ENCODE assay signal across 12 mouse cellular contexts in genomic region chr2:48381481-48382075, GRCm38 (mm10).
DNase-seq lines count a peak whose midpoint lies in the region; ATAC-seq and TF ChIP-seq lines count a peak whose summit lies in the region.
"Had no signal": no experiment of that assay in that cellular context is flagged by ENCODE, and none has a peak within 500 bp of the region (broad histone marks: within the 10 kb centered on the region; RNA-seq: fewer than 3 reads in every experiment).

No protein-coding gene starts in this region.

- peak; percentile 25 to 42 for DNase-seq in heart, adult 18-20 months
- no peak for DNase-seq in heart, postnatal 25 days (ENCODE audit: low spot score)
- DNase-seq in spleen, adult 2 months (ENCODE audit: low read depth in 1 of 2, low spot score in 2 of 2), result no peak
- no peak for DNase-seq in spleen, postnatal 36 days (ENCODE audit: low spot score in 2 of 2)
- DNase-seq in kidney, postnatal 0 days (ENCODE audit: low spot score), result peak; percentile 46
- DNase-seq in splenic B cell, adult 2 months (ENCODE audit: low read depth, low spot score), result peak; percentile 4
- no peak for DNase-seq in right cerebral cortex, postnatal 36 days (ENCODE audit: low spot score in 2 of 2)
- DNase-seq in adipocyte (ENCODE audit: low spot score), result no peak

- no peaks in the 10 kb centered on the region for H3K27me3 ChIP-seq in spleen, adult 2 months (ENCODE audit: control insufficient read depth, insufficient read depth, low read length)
- no peaks in the 10 kb centered on the region for H3K27me3 ChIP-seq in kidney, postnatal 0 days (ENCODE audit: insufficient read depth, low read length)
- H3K27me3 ChIP-seq in splenic B cell, adult 2 months (ENCODE audit: control insufficient read depth, insufficient read depth, low read length, poor library complexity, severe bottlenecking), result no peaks in the 10 kb centered on the region
- H3K27me3 ChIP-seq: heart, embryonic 13.5 days; limb, embryonic 12.5 days; megakaryocyte, embryonic 14.5 days had no signal

- H3K4me1 ChIP-seq in spleen, adult 2 months (ENCODE audit: control insufficient read depth, insufficient read depth, insufficient read length), result peaks cover 2% of the 10 kb centered on the region; the same call in 1 of the 2 replicates
- H3K4me1 ChIP-seq in kidney, postnatal 0 days (replicated peaks; ENCODE audit: insufficient read depth, low read length), result no peaks in the 10 kb centered on the region
- H3K4me1 ChIP-seq: forebrain, embryonic 10.5 days; limb, embryonic 12.5 days had no signal

- intact Hi-C loops in heart, postnatal 25 days (cut with DNase I), result loop anchor here (2.0 to 10.0 kb wide), 5 partner anchors 49 to 433 kb away; partner anchors contain the start of gene Acvr2a

- 14% methylated on average over 14 of the region's 14 CpGs for WGBS in spleen, adult 2 months
- WGBS in kidney, postnatal 0 days, result 59% methylated on average over 14 of the region's 14 CpGs

- ATAC-seq in kidney, postnatal 0 days (replicated peaks; ENCODE audit: low FRiP score, low read depth), result no peak

- no peak for TF ChIP-seq CTCF in spleen, adult 2 months (IDR thresholded peaks at IDR 0.05; ENCODE audit: extremely low read depth, insufficient read depth, insufficient read length, insufficient replicate concordance)
- no peak for TF ChIP-seq CTCF in kidney, postnatal 0 days (IDR thresholded peaks at IDR 0.05; ENCODE audit: low read depth)

- no peaks in the 10 kb centered on the region for H3K9me3 ChIP-seq in kidney, postnatal 0 days (replicated peaks; ENCODE audit: low read length)
- H3K9me3 ChIP-seq: forebrain, embryonic 10.5 days; heart, embryonic 13.5 days; limb, embryonic 12.5 days; megakaryocyte, embryonic 14.5 days had no signal

- H3K9ac ChIP-seq in kidney, postnatal 0 days (ENCODE audit: low read depth, low read length), result no peak overlapping the region
- H3K9ac ChIP-seq: heart, embryonic 13.5 days; limb, embryonic 12.5 days had no signal

- H3K36me3 ChIP-seq in spleen, adult 2 months (ENCODE audit: control insufficient read depth, insufficient read depth, low read length), result no peaks in the 10 kb centered on the region
- H3K36me3 ChIP-seq in kidney, postnatal 0 days (ENCODE audit: insufficient read depth, low read length), result no peaks in the 10 kb centered on the region
- H3K36me3 ChIP-seq in splenic B cell, adult 2 months (ENCODE audit: control insufficient read depth, insufficient read depth, low read length, poor library complexity, severe bottlenecking), result no peaks in the 10 kb centered on the region
- H3K36me3 ChIP-seq: forebrain, embryonic 10.5 days; heart, embryonic 13.5 days; limb, embryonic 12.5 days had no signal

- H3K27ac ChIP-seq in spleen, adult 2 months (ENCODE audit: insufficient read depth, low read length), result no peak overlapping the region
- H3K27ac ChIP-seq in kidney, postnatal 0 days, result peak overlapping the region; percentile 10; the same call in 1 of the 2 replicates
- H3K27ac ChIP-seq: forebrain, embryonic 10.5 days; heart, embryonic 13.5 days; limb, embryonic 12.5 days had no signal

- peak overlapping the region; percentile 1; the same call in 1 of the 2 replicates for H3K4me2 ChIP-seq in kidney, postnatal 0 days (ENCODE audit: low read length)
- H3K4me2 ChIP-seq: heart, embryonic 13.5 days; limb, embryonic 12.5 days had no signal

- no peak for TF ChIP-seq POLR2A in spleen, adult 2 months (IDR thresholded peaks at IDR 0.05; ENCODE audit: low read depth, low read length)

- 0 out of 2 replicates have a peak overlapping the region, but pooled peaks have one; percentile 25 for H3K4me3 ChIP-seq in spleen, adult 2 months (ENCODE audit: extremely low read depth, insufficient read depth, insufficient read length)
- H3K4me3 ChIP-seq in kidney, postnatal 0 days (replicated peaks; ENCODE audit: low read depth, low read length), result no peak overlapping the region
- H3K4me3 ChIP-seq: forebrain, embryonic 10.5 days; heart, embryonic 13.5 days; limb, embryonic 12.5 days; megakaryocyte, embryonic 14.5 days had no signal

Comparison
In these comparisons a context has a peak if more than half of its experiments do, and no peak if none do; other contexts are left out.
1. DNase-seq: peak in heart, adult 18-20 months (2 of 2), kidney, postnatal 0 days (single experiment) and splenic B cell, adult 2 months (single experiment); none in heart, postnatal 25 days (single experiment), spleen, adult 2 months (0 of 2), spleen, postnatal 36 days (0 of 2), right cerebral cortex, postnatal 36 days (0 of 2) and adipocyte (single experiment).